26 mouse cellular contexts compared by ENCODE assay signal in the genomic region with DNA sequence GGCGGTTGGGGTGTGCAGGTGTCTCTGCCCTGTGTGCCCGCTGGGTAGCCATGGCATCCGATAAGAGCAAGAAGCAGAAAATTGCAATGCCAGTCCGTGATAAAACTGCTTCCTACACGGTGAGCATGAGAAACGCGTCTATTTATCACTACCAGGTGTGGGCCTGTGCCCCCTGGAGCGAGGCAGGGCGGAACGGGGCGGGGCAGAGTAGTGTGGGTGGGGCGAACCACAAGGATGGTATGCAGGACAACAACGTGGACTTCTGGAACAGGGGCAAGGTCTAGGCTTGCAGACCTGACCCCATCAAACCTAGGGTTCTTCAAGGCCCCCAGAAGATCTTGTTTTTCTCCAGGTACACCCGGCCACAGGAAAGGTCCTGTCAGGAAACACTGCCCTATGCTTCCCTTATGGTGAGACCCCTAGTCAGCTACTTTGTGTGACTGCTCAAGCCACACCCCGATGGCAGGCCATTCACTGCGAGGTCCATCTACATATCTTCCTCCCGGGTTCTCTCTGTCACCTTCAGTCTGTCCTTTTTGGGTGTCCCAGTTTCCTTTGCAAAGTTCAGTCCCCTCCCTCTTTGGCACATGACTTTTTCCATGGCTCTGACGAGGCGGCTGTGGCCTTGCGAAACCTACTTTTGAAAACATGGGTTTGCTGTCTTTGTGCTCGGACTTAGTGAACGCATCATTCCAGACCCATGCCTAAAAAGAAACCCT. TPM values are rescaled to one million over a fixed set of nuclear protein-coding genes. Genes with fewer than 3 reads are reported as not detected.
DNase-seq lines count a peak whose midpoint lies in the region; ATAC-seq and TF ChIP-seq lines count a peak whose summit lies in the region.
"Had no signal": no experiment of that assay in that cellular context is flagged by ENCODE, and none has a peak within 500 bp of the region (broad histone marks: within the 10 kb centered on the region; RNA-seq: fewer than 3 reads in every experiment).

Tcl1 (minus strand) TSS at position 193 of the 719 bp plus-strand sequence.

- no peaks in the 10 kb centered on the region for H3K27me3 ChIP-seq in stomach, embryonic 16.5 days (ENCODE audit: control insufficient read depth, insufficient read depth, low read length)
- H3K27me3 ChIP-seq in stomach, postnatal 0 days (ENCODE audit: control insufficient read depth, insufficient read depth, low read length) = no peaks in the 10 kb centered on the region
- no peaks in the 10 kb centered on the region for H3K27me3 ChIP-seq in kidney, embryonic 15.5 days
- no peaks in the 10 kb centered on the region for H3K27me3 ChIP-seq in kidney, adult 2 months (replicated peaks; ENCODE audit: control insufficient read depth, insufficient read depth, low read length)
- H3K27me3 ChIP-seq: forebrain, embryonic 15.5 days; heart, embryonic 12.5 days; hindbrain, embryonic 13.5 days had no signal

- H3K27ac ChIP-seq in stomach, embryonic 16.5 days (ENCODE audit: low read length) = no peak within 1 kb of the TSS
- no peak within 1 kb of the TSS for H3K27ac ChIP-seq in stomach, postnatal 0 days (replicated peaks)
- H3K27ac ChIP-seq in ES-E14 (ENCODE audit: insufficient read depth, low read depth, low read length, poor library complexity, severe bottlenecking) = peak within 1 kb of the TSS; percentile 52; the same call in 1 of the 2 replicates
- H3K27ac ChIP-seq in kidney, embryonic 15.5 days = no peak within 1 kb of the TSS
- no peak within 1 kb of the TSS for H3K27ac ChIP-seq in kidney, adult 2 months (ENCODE audit: insufficient read depth, low read depth, low read length)
- H3K27ac ChIP-seq: forebrain, embryonic 15.5 days; hindbrain, embryonic 13.5 days; hindbrain, postnatal 0 days had no signal

- DNase-seq in heart, adult 11 months = peak; percentile 55
- DNase-seq in heart, postnatal 14 days = no peak
- DNase-seq in stomach, postnatal 0 days (ENCODE audit: low spot score) = no peak
- peak; percentile 51 for DNase-seq in ES-E14 (ENCODE audit: low read depth, low spot score)
- DNase-seq in kidney, adult 2 months = no peak
- DNase-seq: adrenal gland, adult 8-10 months; adrenal gland, postnatal 36 days; cerebellum, adult 2 months; cerebellum, postnatal 10 days; gastrocnemius, postnatal 10 days; heart, postnatal 4 days had no signal

- no peak for TF ChIP-seq POLR2A in kidney, adult 2 months (IDR thresholded peaks at IDR 0.05; ENCODE audit: low read depth, low read length)

- 84% methylated on average over 22 of the region's 22 CpGs for whole genome bisulfite sequencing in stomach, embryonic 16.5 days
- WGBS in stomach, postnatal 0 days = 86% methylated on average over 22 of the region's 22 CpGs
- 87% methylated on average over 22 of the region's 22 CpGs for WGBS in kidney, embryonic 15.5 days
- whole genome bisulfite sequencing in kidney, adult 2 months = 88% methylated on average over 22 of the region's 22 CpGs

- no peak within 1 kb of the TSS for H3K4me3 ChIP-seq in stomach, embryonic 16.5 days (replicated peaks; ENCODE audit: low read length)
- no peak within 1 kb of the TSS for H3K4me3 ChIP-seq in stomach, postnatal 0 days (ENCODE audit: low read depth, low read length)
- H3K4me3 ChIP-seq in ES-E14 (ENCODE audit: insufficient read depth in 1 of 2, low read depth in 1 of 2, low read length in 2 of 2, poor library complexity in 1 of 2, severe bottlenecking in 1 of 2) = peak within 1 kb of the TSS; percentile 55 to 77
- no peak within 1 kb of the TSS for H3K4me3 ChIP-seq in kidney, embryonic 15.5 days (replicated peaks)
- H3K4me3 ChIP-seq in kidney, adult 2 months (ENCODE audit: insufficient read depth, low read depth, low read length) = no peak within 1 kb of the TSS
- H3K4me3 ChIP-seq: forebrain, embryonic 15.5 days; heart, embryonic 12.5 days; hindbrain, embryonic 13.5 days had no signal

- no peak for TF ChIP-seq CTCF in stomach, postnatal 0 days (IDR thresholded peaks at IDR 0.05; ENCODE audit: low read depth)
- TF ChIP-seq CTCF in kidney, adult 2 months (conservative IDR thresholded peaks at IDR 0.05; ENCODE audit: insufficient read depth, insufficient read length, low read depth, low read length) = no peak

- no peak within 1 kb of the TSS for H3K4me2 ChIP-seq in stomach, embryonic 16.5 days (ENCODE audit: low read depth, low read length)
- H3K4me2 ChIP-seq in stomach, postnatal 0 days (replicated peaks; ENCODE audit: low read depth) = no peak within 1 kb of the TSS
- no peak within 1 kb of the TSS for H3K4me2 ChIP-seq in kidney, embryonic 15.5 days
- H3K4me2 ChIP-seq: forebrain, embryonic 15.5 days; heart, embryonic 12.5 days; hindbrain, embryonic 13.5 days had no signal

- H3K9me3 ChIP-seq in stomach, embryonic 16.5 days (replicated peaks; ENCODE audit: control insufficient read depth, low read length) = no peaks in the 10 kb centered on the region
- H3K9me3 ChIP-seq in stomach, postnatal 0 days (ENCODE audit: control insufficient read depth, low read length) = no peaks in the 10 kb centered on the region
- H3K9me3 ChIP-seq in ES-E14 (ENCODE audit: control insufficient read depth, insufficient read depth, low read depth, low read length) = no peaks in the 10 kb centered on the region
- no peaks in the 10 kb centered on the region for H3K9me3 ChIP-seq in kidney, embryonic 15.5 days (replicated peaks)
- H3K9me3 ChIP-seq: forebrain, embryonic 15.5 days; heart, embryonic 12.5 days; hindbrain, embryonic 13.5 days had no signal

- no peak for TF ChIP-seq EP300 in stomach, postnatal 0 days (optimal IDR thresholded peaks at IDR 0.05)

- ATAC-seq in stomach, embryonic 16.5 days (ENCODE audit: insufficient read depth, low FRiP score) = 0 out of 2 replicates have a peak, but pooled peaks have one; percentile 25
- no peak for ATAC-seq in stomach, postnatal 0 days (ENCODE audit: low FRiP score, low TSS enrichment)
- ATAC-seq in kidney, embryonic 15.5 days (replicated peaks; ENCODE audit: low FRiP score) = no peak
- ATAC-seq: forebrain, embryonic 15.5 days; hindbrain, postnatal 0 days; Patski had no signal

- intact Hi-C loops in heart, postnatal 14 days (cut with DNase I) = no loop called here

- no peaks in the 10 kb centered on the region for H3K36me3 ChIP-seq in stomach, embryonic 16.5 days (ENCODE audit: control insufficient read depth, insufficient read depth, low read length)
- H3K36me3 ChIP-seq in stomach, postnatal 0 days (ENCODE audit: control insufficient read depth, insufficient read depth, low read length) = no peaks in the 10 kb centered on the region
- H3K36me3 ChIP-seq in ES-E14 (ENCODE audit: control insufficient read depth, insufficient read depth, low read length, poor library complexity, severe bottlenecking) = no peaks in the 10 kb centered on the region
- no peaks in the 10 kb centered on the region for H3K36me3 ChIP-seq in kidney, embryonic 15.5 days
- no peaks in the 10 kb centered on the region for H3K36me3 ChIP-seq in kidney, adult 2 months (ENCODE audit: control insufficient read depth, insufficient read depth, low read length)
- H3K36me3 ChIP-seq: forebrain, embryonic 15.5 days; heart, embryonic 12.5 days; hindbrain, embryonic 13.5 days had no signal

- in situ Hi-C loops in ES-E14 (cut with MboI; ENCODE audit: low sequenced_read_pairs in 2 of 2, unreplicated experiment in 2 of 2) = no loop called here

- H3K9ac ChIP-seq in stomach, embryonic 16.5 days (ENCODE audit: low read length) = no peak within 1 kb of the TSS
- H3K9ac ChIP-seq in stomach, postnatal 0 days (ENCODE audit: low read length) = no peak within 1 kb of the TSS
- peak within 1 kb of the TSS; percentile 68 for H3K9ac ChIP-seq in ES-E14 (ENCODE audit: insufficient read depth, low read depth, low read length, poor library complexity, severe bottlenecking)
- no peak within 1 kb of the TSS for H3K9ac ChIP-seq in kidney, embryonic 15.5 days
- H3K9ac ChIP-seq: forebrain, embryonic 15.5 days; heart, embryonic 12.5 days; hindbrain, embryonic 13.5 days had no signal

- no peaks in the 10 kb centered on the region for H3K4me1 ChIP-seq in stomach, embryonic 16.5 days (ENCODE audit: control insufficient read depth, insufficient read depth, low read length)
- H3K4me1 ChIP-seq in stomach, postnatal 0 days (replicated peaks; ENCODE audit: control insufficient read depth, insufficient read depth) = no peaks in the 10 kb centered on the region
- peaks cover 7 to 25% of the 10 kb centered on the region in 2 experiments; a peak in 3 of 4 replicates for H3K4me1 ChIP-seq in ES-E14 (ENCODE audit: control insufficient read depth in 2 of 2, insufficient read depth in 2 of 2, low read length in 2 of 2, poor library complexity in 1 of 2)
- H3K4me1 ChIP-seq in kidney, embryonic 15.5 days = no peaks in the 10 kb centered on the region
- H3K4me1 ChIP-seq in kidney, adult 2 months (ENCODE audit: control insufficient read depth, insufficient read depth, low read length) = no peaks in the 10 kb centered on the region
- H3K4me1 ChIP-seq: forebrain, embryonic 15.5 days; heart, embryonic 12.5 days had no signal

TF ChIP-seq in ES-E14, 5 proteins besides CTCF, POLR2A, EP300 and RAD21:
- TF ChIP-seq ZC3H11A (IDR thresholded peaks at IDR 0.05; ENCODE audit: borderline replicate concordance, low read depth, low read length) (no peak), MAFK (IDR thresholded peaks at IDR 0.05; ENCODE audit: insufficient read depth, low read depth, low read length) (no peak), HCFC1 (IDR thresholded peaks at IDR 0.05; ENCODE audit: borderline replicate concordance, insufficient read depth, low read length) (no peak), CHD2 (IDR thresholded peaks at IDR 0.05; ENCODE audit: low read depth, low read length) (no peak), ZNF384 (IDR thresholded peaks at IDR 0.05; ENCODE audit: low read depth, low read length) (no peak)
TF ChIP-seq in ES-E14: peak in this region for 0.

RNA-seq across cellular contexts. Expression of gene Tcl1, which starts in this region (rescaled TPM):
- total RNA-seq in heart, postnatal 14 days (2021) = not detected
- polyA plus RNA-seq in stomach, embryonic 16.5 days (2015; fragmentation: Nextera tagmentation; extraction: Ambion mirVana) = not detected in 2 replicates
- polyA plus RNA-seq in stomach, postnatal 0 days (2015; fragmentation: Nextera tagmentation; extraction: Ambion mirVana) = not detected in 2 replicates
- total RNA-seq in ES-E14 (2012; rRNA removed) = 40.6 and 49.9 TPM in 2 replicates
- polyA plus RNA-seq in kidney, embryonic 15.5 days (2015; fragmentation: Nextera tagmentation; extraction: Ambion mirVana) = not detected in 2 replicates
- polyA plus RNA-seq in kidney, adult 2 months (2012; rRNA removed) = not detected in 2 replicates
- total RNA-seq: adrenal gland, adult 8-10 months; adrenal gland, postnatal 36 days; gastrocnemius, postnatal 10 days; gastrocnemius, postnatal 4 days; heart, adult 8-10 months; heart, postnatal 4 days; hindbrain, postnatal 0 days; MEL had no signal
- polyA plus RNA-seq: C2C12; cerebellum, adult 2 months; embryonic facial prominence, embryonic 11.5 days; forebrain, embryonic 11.5 days; forebrain, embryonic 15.5 days; heart, embryonic 12.5 days; heart, postnatal 0 days; hindbrain, embryonic 13.5 days; hindbrain, postnatal 0 days; intestine, embryonic 14.5 days; Patski had no signal

Comparison
In these comparisons a context has a peak if more than half of its experiments do, and no peak if none do; other contexts are left out.
1. RNA of gene Tcl1 (total RNA-seq): 40.6 to 49.9 TPM in ES-E14; not detected in heart, postnatal 14 days; every median in the first group is over 10 times any median in the second.
2. DNase-seq: peak in heart, adult 11 months (single experiment) and ES-E14 (single experiment); none in heart, postnatal 14 days (0 of 2), stomach, postnatal 0 days (single experiment) and kidney, adult 2 months (single experiment).
3. Peak in ATAC-seq in stomach, embryonic 16.5 days; RNA of the gene not detected or under 1 TPM.
4. H3K4me3 ChIP-seq: peak in ES-E14 (2 of 2); none in stomach, embryonic 16.5 days (single experiment), stomach, postnatal 0 days (single experiment), kidney, embryonic 15.5 days (single experiment) and kidney, adult 2 months (single experiment).